Mouse (Mus musculus) cerebellum, postnatal 36 days (tissue): ENCODE results near the gene Med13.

ENCODE experiments used
- DNase-seq, 2 experiments: peaks; one replicate each; pipeline ENCODE4 v3.0.0; 2021 to 2022; ENCODE audit warnings: mixed read lengths in 2 of 2

The Med13 gene

DNA sequence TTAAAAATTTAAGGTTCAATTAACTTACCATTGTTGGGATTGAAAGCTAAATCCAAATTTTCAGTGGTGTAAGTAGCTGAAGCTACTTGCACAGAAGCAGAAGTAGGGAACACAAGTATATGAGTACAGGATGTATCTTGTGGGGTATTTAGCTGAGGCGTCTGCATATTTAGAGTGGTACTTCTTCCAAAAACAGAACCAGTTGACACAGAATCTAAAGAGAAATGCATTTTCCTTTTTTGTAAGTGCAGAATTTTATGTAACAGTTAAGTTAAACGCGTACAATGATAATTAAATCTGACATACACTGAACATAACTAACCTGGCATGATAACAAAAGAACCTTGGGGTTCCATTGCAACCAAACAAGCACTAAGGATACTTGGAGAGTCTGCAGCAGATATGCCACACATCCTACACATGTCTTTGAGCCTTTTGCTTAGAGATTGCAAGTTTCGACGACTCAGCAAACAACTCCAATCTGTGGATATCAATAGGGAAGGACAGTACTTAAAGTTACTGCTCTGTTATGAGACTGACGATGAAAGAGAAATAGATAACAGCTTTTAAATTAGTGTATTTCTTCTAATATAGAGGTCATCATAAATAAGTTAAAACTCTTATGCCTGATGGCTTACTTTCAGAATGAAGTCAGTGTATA, 78.8 kb downstream of the Med13 start:
- DNase-seq: no peak

DNA sequence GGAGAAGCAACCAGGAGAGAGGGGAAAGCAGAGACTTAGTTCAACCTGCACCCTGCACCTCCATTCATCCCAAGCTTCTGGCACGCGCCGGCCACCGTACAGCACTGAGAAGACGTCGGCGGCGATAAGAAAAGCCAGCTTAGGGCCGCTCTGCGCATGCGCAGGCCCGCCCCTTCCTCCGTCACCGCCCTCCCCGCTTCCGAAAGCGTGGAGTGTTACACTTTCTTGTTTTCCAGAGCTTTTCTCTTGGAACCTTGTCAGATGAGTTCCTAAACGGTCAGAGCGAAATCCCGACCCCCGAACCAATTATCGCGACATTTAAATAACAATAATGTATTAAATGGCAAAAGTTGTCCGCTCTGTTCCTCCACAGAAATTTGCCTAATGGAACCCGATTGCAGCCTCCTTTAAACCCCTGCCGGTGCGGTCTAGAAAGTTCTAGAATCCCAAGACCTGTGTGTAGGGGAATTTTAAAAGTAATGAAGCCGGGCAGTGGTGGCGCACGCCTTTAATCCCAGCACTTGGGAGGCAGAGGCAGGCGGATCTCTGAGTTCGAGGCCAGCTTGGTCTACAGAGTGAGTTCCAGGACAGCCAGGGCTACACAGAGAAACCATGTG, 99.8 kb downstream of the Med13 start, which contains the start of gene Ints2:
Gene Ints2 (minus strand): TSS at position 116 of the 617 bp plus-strand sequence.
- DNase-seq: peak; percentile 97

DNA sequence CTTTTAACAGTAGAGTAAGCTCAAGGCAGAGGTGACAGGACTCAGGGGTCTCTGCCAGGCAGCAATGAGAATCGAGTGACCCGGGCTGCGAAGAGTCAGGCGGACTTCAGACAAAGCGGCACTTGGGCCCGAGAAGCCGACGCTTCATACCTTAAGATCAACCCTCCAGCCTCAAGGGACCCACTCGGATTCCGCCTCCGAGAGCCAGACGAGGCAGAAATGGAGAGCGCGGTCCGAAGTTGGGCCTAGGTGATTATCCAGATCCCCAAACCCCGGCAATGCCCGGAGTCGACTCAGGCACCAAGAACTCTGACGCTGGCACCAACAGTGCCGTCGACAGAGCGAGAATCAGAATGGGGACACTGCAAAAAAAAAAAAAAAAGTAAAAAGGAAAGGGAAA, 100.3 kb downstream of the Med13 start:
- DNase-seq: no peak

DNA sequence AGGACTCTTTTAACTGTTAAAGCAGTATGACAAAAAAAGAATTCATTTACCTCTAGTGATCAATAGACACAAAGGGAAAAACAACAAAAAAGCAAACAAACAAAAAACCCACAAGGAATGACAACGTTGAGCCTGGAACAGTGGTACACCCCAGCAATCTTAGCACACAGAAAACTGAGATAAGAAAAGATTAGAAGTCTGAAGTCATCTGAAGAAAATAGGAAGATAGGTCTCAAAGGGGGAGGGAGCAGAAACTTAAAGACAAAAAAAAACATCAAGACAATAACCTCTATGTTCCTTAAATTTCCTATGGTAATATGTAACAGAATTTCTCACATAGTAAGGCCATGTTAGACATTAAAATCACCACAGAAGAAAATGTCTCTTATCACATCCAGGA, 104.1 kb downstream of the Med13 start:
- DNase-seq: no peak

DNA sequence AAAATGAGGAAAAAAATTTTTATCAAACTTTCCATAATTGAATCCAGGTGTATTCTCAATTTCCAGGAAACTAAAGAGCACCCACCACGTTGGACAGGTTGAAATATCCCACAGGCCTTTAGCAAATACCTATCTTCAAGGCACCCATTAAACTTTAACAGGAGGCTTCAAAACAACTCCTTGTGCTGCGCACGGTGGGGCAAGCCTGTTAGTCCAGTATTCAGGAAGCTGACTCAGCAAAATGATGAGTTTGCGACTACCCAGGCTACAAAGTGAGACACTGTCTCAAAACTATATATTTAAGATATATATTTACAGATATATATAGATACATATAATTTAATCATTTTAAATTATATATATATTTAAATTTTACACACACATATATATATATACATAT, 125.0 kb downstream of the Med13 start:
- DNase-seq: no peak

DNA sequence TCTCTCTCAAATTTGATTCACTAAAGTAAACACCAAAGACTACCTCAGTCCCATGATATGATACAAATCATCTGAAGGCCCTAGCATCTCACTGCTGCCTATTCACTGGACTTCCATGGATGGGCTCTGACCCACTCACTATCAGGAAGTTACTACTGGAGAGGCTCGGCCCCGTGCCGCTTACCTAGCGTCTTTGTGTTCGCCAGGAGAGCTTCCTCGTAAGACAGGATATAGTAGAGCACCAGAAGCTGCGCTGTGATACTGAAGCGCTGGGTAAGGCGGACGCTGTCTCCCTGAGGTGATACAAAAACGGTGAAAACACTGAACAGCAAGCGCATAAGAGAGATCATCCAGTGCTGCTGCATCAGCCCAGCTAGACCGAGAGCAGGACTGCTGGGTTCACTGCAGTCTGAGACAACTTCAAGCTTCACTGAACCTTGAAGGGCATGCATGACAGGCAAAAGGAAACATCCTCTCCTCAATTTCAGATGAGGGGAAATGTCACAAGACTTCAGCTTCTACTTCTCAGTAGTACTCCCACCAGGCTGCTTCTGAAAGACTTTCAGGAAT, 125.5 kb downstream of the Med13 start:
- DNase-seq: no peak

DNA sequence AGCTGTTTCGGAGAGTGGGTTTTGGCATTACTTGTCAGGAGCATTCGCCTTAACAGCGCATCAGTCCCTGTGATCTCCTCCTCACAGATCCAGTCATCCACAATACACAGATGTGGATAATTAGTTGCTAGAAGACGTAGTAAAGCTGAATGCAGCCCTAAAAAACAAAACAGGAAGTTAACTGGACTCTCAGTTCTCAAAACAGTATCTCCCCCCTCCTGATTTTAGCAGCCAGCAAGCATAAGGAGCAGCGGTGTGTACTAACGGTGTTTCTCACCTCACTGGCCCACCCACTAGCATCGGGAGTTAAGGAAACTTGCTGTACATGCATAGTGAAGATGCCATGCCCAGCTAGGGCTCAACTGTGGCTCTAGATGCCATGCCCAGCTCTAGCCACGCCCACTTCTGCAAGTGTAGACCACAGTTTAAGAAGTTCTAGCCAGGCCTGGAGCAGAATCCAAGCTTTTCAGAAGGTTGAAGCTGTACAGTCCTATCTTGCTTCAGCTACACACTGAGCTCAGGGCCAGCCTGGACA, 130.7 kb downstream of the Med13 start:
- DNase-seq: no peak

DNA sequence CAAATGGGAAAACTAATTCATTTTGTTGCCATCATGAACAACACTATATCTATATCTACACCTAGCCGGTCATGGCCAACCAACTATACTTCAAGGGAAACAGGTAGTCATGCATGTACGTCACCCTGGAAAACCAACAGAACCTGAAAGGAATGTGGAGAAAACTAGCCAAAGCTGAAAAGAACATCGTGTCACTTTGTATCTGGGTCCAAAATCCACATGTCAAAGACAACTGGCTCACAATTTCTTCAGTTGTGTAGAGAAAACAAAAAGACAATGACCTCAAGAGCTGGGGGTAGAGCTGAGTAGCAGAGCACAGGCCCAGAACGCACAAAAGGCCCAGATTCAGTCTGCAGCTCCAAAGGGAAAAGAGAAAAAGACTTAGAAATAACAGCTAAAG, 131.6 kb downstream of the Med13 start:
- DNase-seq: no peak
